Mouse (Mus musculus): ENCODE measurements around the gene Il25.

DNA sequence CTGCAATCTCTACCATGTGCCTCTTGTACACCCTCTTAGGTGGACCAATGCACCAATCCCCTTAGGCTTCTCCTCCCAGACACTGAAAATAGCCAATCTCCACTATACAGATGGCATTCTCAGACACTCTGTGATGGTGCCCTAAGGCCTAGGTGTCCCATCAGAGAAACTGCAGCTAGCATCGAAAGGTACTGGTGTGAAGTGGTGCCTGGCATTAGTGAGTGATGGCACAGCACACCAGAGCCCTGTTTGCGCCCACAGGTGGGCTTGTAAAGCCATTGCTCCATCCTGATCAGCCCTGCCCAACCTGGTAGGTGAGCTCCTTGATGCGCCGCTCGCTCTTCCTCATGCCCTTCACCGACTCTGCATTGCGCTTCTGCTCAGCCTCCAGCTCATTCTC is 11.5 kb downstream of the Il25 start:
- TF ChIP-seq GATA1 (IDR thresholded peaks at IDR 0.05; ENCODE audit: low read length) (no peak), TAL1 (IDR thresholded peaks at IDR 0.05; ENCODE audit: low read length) (no peak)

Measured in erythroblast, embryonic 14.5 days (primary cell).